Mouse (Mus musculus): Measurements from ENCODE around the gene Pml. TPM values are rescaled to one million over a fixed set of nuclear protein-coding genes. Genes with fewer than 3 reads are reported as not detected.

Gene Pml
- total and polyA plus RNA-seq, 3 experiments = 22.3 to 217 (median 108) TPM

- H3K4me3 ChIP-seq (ENCODE audit: low read depth, low read length) = no peak overlapping the region
- DNase-seq (ENCODE audit: low spot score) (no peak), ATAC-seq (ENCODE audit: extremely low read depth, insufficient number of reproducible peaks, low FRiP score, poor library complexity, severe bottlenecking) (no peak)
- peaks cover 21% of the 10 kb centered on the region for H3K4me1 ChIP-seq (ENCODE audit: insufficient read depth, low read depth, low read length)
- peaks cover 98% of the 10 kb centered on the region for H3K36me3 ChIP-seq (replicated peaks)
- TF ChIP-seq CTCF (IDR thresholded peaks at IDR 0.05; ENCODE audit: low read depth, low read length) (no peak), GATA1 (IDR thresholded peaks at IDR 0.05; ENCODE audit: borderline replicate concordance, low read length) (no peak), TAL1 (conservative IDR thresholded peaks at IDR 0.05; ENCODE audit: low read depth, low read length) (no peak), GATA2 (IDR thresholded peaks at IDR 0.05; ENCODE audit: borderline replicate concordance, low read depth, low read length) (no peak), POLR2AphosphoS5 (IDR thresholded peaks at IDR 0.05; ENCODE audit: insufficient replicate concordance, low read depth, low read length) (no peak)
- no peaks in the 10 kb centered on the region for H3K9me3 ChIP-seq (replicated peaks)
- H3K27me3 ChIP-seq (ENCODE audit: insufficient read depth, low read length) = no peaks in the 10 kb centered on the region; the same call in 1 of the 2 replicates
Measured at GRCm38 (mm10) chr9:58224356-58224755, 25.2 kb downstream of the Pml start.

- Histone ChIP-seq H3K4me1 (ENCODE audit: insufficient read depth, low read depth, low read length) (peaks cover 16% of the 10 kb centered on the region), H3K4me3 (ENCODE audit: low read depth, low read length) (no peak overlapping the region), H3K9me3 (replicated peaks) (no peaks in the 10 kb centered on the region), H3K36me3 (replicated peaks) (peaks cover 83% of the 10 kb centered on the region), H3K27me3 (ENCODE audit: insufficient read depth, low read length) (no peaks in the 10 kb centered on the region)
- ATAC-seq (ENCODE audit: extremely low read depth, insufficient number of reproducible peaks, low FRiP score, poor library complexity, severe bottlenecking) (no peak), DNase-seq (ENCODE audit: low spot score) (peak; percentile 60)
- TF ChIP-seq GATA2 (IDR thresholded peaks at IDR 0.05; ENCODE audit: borderline replicate concordance, low read depth, low read length) (no peak), POLR2AphosphoS5 (IDR thresholded peaks at IDR 0.05; ENCODE audit: insufficient replicate concordance, low read depth, low read length) (no peak), TAL1 (conservative IDR thresholded peaks at IDR 0.05; ENCODE audit: low read depth, low read length) (no peak), GATA1 (IDR thresholded peaks at IDR 0.05; ENCODE audit: borderline replicate concordance, low read length) (no peak), CTCF (IDR thresholded peaks at IDR 0.05; ENCODE audit: low read depth, low read length) (peak; percentile 79)
Measured at GRCm38 (mm10) chr9:58220218-58220903, 29.2 kb downstream of the Pml start.

- Histone ChIP-seq H3K9me3 (replicated peaks) (no peaks in the 10 kb centered on the region), H3K4me3 (ENCODE audit: low read depth, low read length) (no peak overlapping the region), H3K36me3 (replicated peaks) (peaks cover 65% of the 10 kb centered on the region), H3K4me1 (ENCODE audit: insufficient read depth, low read depth, low read length) (peaks cover 33% of the 10 kb centered on the region), H3K27me3 (ENCODE audit: insufficient read depth, low read length) (no peaks in the 10 kb centered on the region)
- no peak for ATAC-seq (ENCODE audit: extremely low read depth, insufficient number of reproducible peaks, low FRiP score, poor library complexity, severe bottlenecking)
- DNase-seq (ENCODE audit: low spot score) = no peak
- TF ChIP-seq GATA2 (IDR thresholded peaks at IDR 0.05; ENCODE audit: borderline replicate concordance, low read depth, low read length) = no peak
- TF ChIP-seq GATA1 (IDR thresholded peaks at IDR 0.05; ENCODE audit: borderline replicate concordance, low read length) = no peak
- TF ChIP-seq TAL1 (conservative IDR thresholded peaks at IDR 0.05; ENCODE audit: low read depth, low read length) = no peak
- TF ChIP-seq POLR2AphosphoS5 (IDR thresholded peaks at IDR 0.05; ENCODE audit: insufficient replicate concordance, low read depth, low read length) = no peak
- TF ChIP-seq CTCF (IDR thresholded peaks at IDR 0.05; ENCODE audit: low read depth, low read length) = no peak
Measured at GRCm38 (mm10) chr9:58218539-58218938, 31.0 kb downstream of the Pml start.

GRCm38 (mm10) chr9:58216402-58216801 lies 33.2 kb downstream of the Pml start:
- no peaks in the 10 kb centered on the region for H3K9me3 ChIP-seq (replicated peaks)
- H3K4me3 ChIP-seq (ENCODE audit: low read depth, low read length) = no peak overlapping the region
- TF ChIP-seq GATA2 (IDR thresholded peaks at IDR 0.05; ENCODE audit: borderline replicate concordance, low read depth, low read length) = no peak
- TF ChIP-seq TAL1 (conservative IDR thresholded peaks at IDR 0.05; ENCODE audit: low read depth, low read length) = no peak
- TF ChIP-seq POLR2AphosphoS5 (IDR thresholded peaks at IDR 0.05; ENCODE audit: insufficient replicate concordance, low read depth, low read length) = peak; percentile 61; the same call in 1 of the 2 replicates
- TF ChIP-seq CTCF (IDR thresholded peaks at IDR 0.05; ENCODE audit: low read depth, low read length) = peak; percentile 17; the same call in 1 of the 2 replicates
- peaks cover 14% of the 10 kb centered on the region for H3K27me3 ChIP-seq (ENCODE audit: insufficient read depth, low read length)
- ATAC-seq (ENCODE audit: extremely low read depth, insufficient number of reproducible peaks, low FRiP score, poor library complexity, severe bottlenecking) = no peak
- H3K4me1 ChIP-seq (ENCODE audit: insufficient read depth, low read depth, low read length) = peaks cover 50% of the 10 kb centered on the region
- no peak for DNase-seq (ENCODE audit: low spot score)
- H3K36me3 ChIP-seq (replicated peaks) = peaks cover 44% of the 10 kb centered on the region

GRCm38 (mm10) chr9:58214519-58215180 lies 34.9 kb downstream of the Pml start:
- H3K36me3 ChIP-seq (replicated peaks) = peaks cover 27% of the 10 kb centered on the region
- DNase-seq (ENCODE audit: low spot score) = no peak
- peaks cover 28% of the 10 kb centered on the region for H3K27me3 ChIP-seq (ENCODE audit: insufficient read depth, low read length)
- H3K9me3 ChIP-seq (replicated peaks) = no peaks in the 10 kb centered on the region
- TF ChIP-seq CTCF (IDR thresholded peaks at IDR 0.05; ENCODE audit: low read depth, low read length) (no peak), POLR2AphosphoS5 (IDR thresholded peaks at IDR 0.05; ENCODE audit: insufficient replicate concordance, low read depth, low read length) (no peak), GATA2 (IDR thresholded peaks at IDR 0.05; ENCODE audit: borderline replicate concordance, low read depth, low read length) (no peak), TAL1 (conservative IDR thresholded peaks at IDR 0.05; ENCODE audit: low read depth, low read length) (no peak), GATA1 (IDR thresholded peaks at IDR 0.05; ENCODE audit: borderline replicate concordance, low read length) (no peak)
- no peak for ATAC-seq (ENCODE audit: extremely low read depth, insufficient number of reproducible peaks, low FRiP score, poor library complexity, severe bottlenecking)
- peaks cover 54% of the 10 kb centered on the region for H3K4me1 ChIP-seq (ENCODE audit: insufficient read depth, low read depth, low read length)
- H3K4me3 ChIP-seq (ENCODE audit: low read depth, low read length) = no peak overlapping the region; the same call in 1 of the 2 replicates

GRCm38 (mm10) chr9:58213865-58214264 lies 35.7 kb downstream of the Pml start:
- peak; percentile 83 for DNase-seq (ENCODE audit: low spot score)
- TF ChIP-seq TAL1 (conservative IDR thresholded peaks at IDR 0.05; ENCODE audit: low read depth, low read length) = peak; percentile 85
- no peak for TF ChIP-seq CTCF (IDR thresholded peaks at IDR 0.05; ENCODE audit: low read depth, low read length)
- no peak for TF ChIP-seq POLR2AphosphoS5 (IDR thresholded peaks at IDR 0.05; ENCODE audit: insufficient replicate concordance, low read depth, low read length)

More at GRCm38 (mm10) chr9:58213865-58214264, 35.7 kb downstream of the Pml start:
- H3K27me3 ChIP-seq (ENCODE audit: insufficient read depth, low read length) = peaks cover 33% of the 10 kb centered on the region
- H3K9me3 ChIP-seq (replicated peaks) = no peaks in the 10 kb centered on the region
- peaks cover 53% of the 10 kb centered on the region for H3K4me1 ChIP-seq (ENCODE audit: insufficient read depth, low read depth, low read length)
- peaks cover 19% of the 10 kb centered on the region for H3K36me3 ChIP-seq (replicated peaks)
- no peak overlapping the region; the same call in 1 of the 2 replicates for H3K4me3 ChIP-seq (ENCODE audit: low read depth, low read length)
- ATAC-seq (ENCODE audit: extremely low read depth, insufficient number of reproducible peaks, low FRiP score, poor library complexity, severe bottlenecking) = peak; percentile 97

Data from G1E (cell line).